Mouse (Mus musculus) CH12.LX (cell line): Measurements from ENCODE around the gene Tespa1.
"Not testable (repeated sequence)": the region's sequence is repeated elsewhere in the genome, so short reads cannot be mapped to it uniquely, and the experiment has no call there.

Source experiments
- EP300 ChIP-seq: IDR thresholded peaks from 2 replicates; pipeline ENCODE4 v1.6.1; 2011; ENCODE audit warnings: low read length, improper control_type of control experiment
- NRF1 ChIP-seq: IDR thresholded peaks from 2 replicates; pipeline ENCODE4 v1.6.1; 2014; ENCODE audit warnings: low read depth, mild to moderate bottlenecking, inconsistent platforms, low read length, improper control_type of control experiment, moderate library complexity
- POLR2A ChIP-seq: IDR thresholded peaks from 2 replicates; pipeline ENCODE4 v1.6.1; 2011; ENCODE audit warnings: low read depth, mild to moderate bottlenecking, improper control_type of control experiment, low read length

- not testable (repeated sequence) for TF ChIP-seq NRF1, POLR2A
- TF ChIP-seq EP300: 0 out of 2 replicates have a peak, but pooled peaks have one; percentile 53
Observed at GRCm38 (mm10) chr10:130340050-130340449, 17.4 kb downstream of the Tespa1 start.
